Mouse (Mus musculus): ENCODE measurements around the gene Drap1. TPM values are rescaled to one million over a fixed set of nuclear protein-coding genes. Genes with fewer than 3 reads are reported as not detected.

The Drap1 gene
- polyA plus RNA-seq, 1 experiment from 2014 or later: 254 TPM

- Histone ChIP-seq H3K4me3 (ENCODE audit: low read depth, low read length) (no peak overlapping the region), H3K27ac (ENCODE audit: low read depth, low read length) (no peak overlapping the region), H3K4me1 (ENCODE audit: control insufficient read depth, insufficient read depth, low read length) (peaks cover 21% of the 10 kb centered on the region), H3K9me3 (ENCODE audit: control insufficient read depth, low read length) (no peaks in the 10 kb centered on the region), H3K4me2 (ENCODE audit: low read depth, low read length) (no peak overlapping the region), H3K36me3 (ENCODE audit: control insufficient read depth, insufficient read depth, low read length) (peaks cover 33% of the 10 kb centered on the region), H3K9ac (replicated peaks; ENCODE audit: low read depth, low read length) (no peak overlapping the region), H3K27me3 (ENCODE audit: control insufficient read depth, insufficient read depth, low read length) (no peaks in the 10 kb centered on the region; the same call in 1 of the 2 replicates)
- ATAC-seq (ENCODE audit: low read depth): no peak
- WGBS: 93% methylated on average over 9 of the region's 9 CpGs
Observed at GRCm38 (mm10) chr19:5463212-5463611, 38.4 kb upstream of the Drap1 start.

GRCm38 (mm10) chr19:5461411-5461810 lies 36.6 kb upstream of the Drap1 start:
- no peaks in the 10 kb centered on the region for H3K9me3 ChIP-seq (ENCODE audit: control insufficient read depth, low read length)
- no peak for ATAC-seq (ENCODE audit: low read depth)
- no peaks in the 10 kb centered on the region; the same call in 1 of the 2 replicates for H3K27me3 ChIP-seq (ENCODE audit: control insufficient read depth, insufficient read depth, low read length)
- H3K9ac ChIP-seq (replicated peaks; ENCODE audit: low read depth, low read length): peak overlapping the region; percentile 76; the same call in 1 of the 2 replicates
- H3K36me3 ChIP-seq (ENCODE audit: control insufficient read depth, insufficient read depth, low read length): peaks cover 24% of the 10 kb centered on the region
- H3K4me1 ChIP-seq (ENCODE audit: control insufficient read depth, insufficient read depth, low read length): peaks cover 26% of the 10 kb centered on the region
- H3K4me3 ChIP-seq (ENCODE audit: low read depth, low read length): peak overlapping the region; percentile 75
- 90% methylated on average over 6 of the region's 6 CpGs for WGBS
- H3K27ac ChIP-seq (ENCODE audit: low read depth, low read length): no peak overlapping the region
- H3K4me2 ChIP-seq (ENCODE audit: low read depth, low read length): peak overlapping the region; percentile 94

GRCm38 (mm10) chr19:5460465-5460911 lies 35.7 kb upstream of the Drap1 start, which contains the start of gene Fibp:
Gene Fibp, plus strand, starts transcription at chr19:5460615.
- Histone ChIP-seq H3K4me1 (ENCODE audit: control insufficient read depth, insufficient read depth, low read length) (peaks cover 36% of the 10 kb centered on the region), H3K4me3 (ENCODE audit: low read depth, low read length) (peak within 1 kb of the TSS; percentile 75), H3K4me2 (ENCODE audit: low read depth, low read length) (peak within 1 kb of the TSS; percentile 94), H3K9me3 (ENCODE audit: control insufficient read depth, low read length) (no peaks in the 10 kb centered on the region), H3K27ac (ENCODE audit: low read depth, low read length) (peak within 1 kb of the TSS; percentile 24; the same call in 1 of the 2 replicates), H3K36me3 (ENCODE audit: control insufficient read depth, insufficient read depth, low read length) (peaks cover 16% of the 10 kb centered on the region), H3K9ac (replicated peaks; ENCODE audit: low read depth, low read length) (peak within 1 kb of the TSS; percentile 76), H3K27me3 (ENCODE audit: control insufficient read depth, insufficient read depth, low read length) (no peaks in the 10 kb centered on the region; the same call in 1 of the 2 replicates)
- WGBS: under 1% methylated on average over 32 of the region's 32 CpGs
- ATAC-seq (ENCODE audit: low read depth): peak; percentile 59

GRCm38 (mm10) chr19:5459896-5460295 lies 35.1 kb upstream of the Drap1 start:
- H3K9ac ChIP-seq (replicated peaks; ENCODE audit: low read depth, low read length): peak overlapping the region; percentile 76
- H3K27ac ChIP-seq (ENCODE audit: low read depth, low read length): peak overlapping the region; percentile 24; the same call in 1 of the 2 replicates
- ATAC-seq (ENCODE audit: low read depth): no peak
- H3K4me3 ChIP-seq (ENCODE audit: low read depth, low read length): peak overlapping the region; percentile 75
- no peaks in the 10 kb centered on the region for H3K9me3 ChIP-seq (ENCODE audit: control insufficient read depth, low read length)
- peak overlapping the region; percentile 94 for H3K4me2 ChIP-seq (ENCODE audit: low read depth, low read length)
- H3K27me3 ChIP-seq (ENCODE audit: control insufficient read depth, insufficient read depth, low read length): no peaks in the 10 kb centered on the region; the same call in 1 of the 2 replicates
- WGBS: 21% methylated on average over 3 of the region's 3 CpGs
- H3K4me1 ChIP-seq (ENCODE audit: control insufficient read depth, insufficient read depth, low read length): peaks cover 38% of the 10 kb centered on the region
- peaks cover 10% of the 10 kb centered on the region for H3K36me3 ChIP-seq (ENCODE audit: control insufficient read depth, insufficient read depth, low read length)

GRCm38 (mm10) chr19:5459019-5459418 lies 34.2 kb upstream of the Drap1 start:
- H3K9ac ChIP-seq (replicated peaks; ENCODE audit: low read depth, low read length): no peak overlapping the region
- no peak overlapping the region for H3K27ac ChIP-seq (ENCODE audit: low read depth, low read length)
- H3K9me3 ChIP-seq (ENCODE audit: control insufficient read depth, low read length): no peaks in the 10 kb centered on the region
- peaks cover 34% of the 10 kb centered on the region for H3K4me1 ChIP-seq (ENCODE audit: control insufficient read depth, insufficient read depth, low read length)
- ATAC-seq (ENCODE audit: low read depth): no peak
- H3K4me2 ChIP-seq (ENCODE audit: low read depth, low read length): 0 out of 2 replicates have a peak overlapping the region, but pooled peaks have one; percentile 12
- no peak overlapping the region for H3K4me3 ChIP-seq (ENCODE audit: low read depth, low read length)
- H3K27me3 ChIP-seq (ENCODE audit: control insufficient read depth, insufficient read depth, low read length): no peaks in the 10 kb centered on the region; the same call in 1 of the 2 replicates
- WGBS: 70% methylated on average over 7 of the region's 7 CpGs
- peaks cover 7% of the 10 kb centered on the region; the same call in 1 of the 2 replicates for H3K36me3 ChIP-seq (ENCODE audit: control insufficient read depth, insufficient read depth, low read length)

GRCm38 (mm10) chr19:5457746-5458442 lies 33.1 kb upstream of the Drap1 start, which contains the start of gene Ccdc85b:
Gene Ccdc85b, minus strand, starts transcription at chr19:5457894.
- H3K9me3 ChIP-seq (ENCODE audit: control insufficient read depth, low read length): no peaks in the 10 kb centered on the region
- peaks cover 32% of the 10 kb centered on the region for H3K4me1 ChIP-seq (ENCODE audit: control insufficient read depth, insufficient read depth, low read length)
- peak within 1 kb of the TSS; percentile 91 for H3K27ac ChIP-seq (ENCODE audit: low read depth, low read length)
- H3K4me3 ChIP-seq (ENCODE audit: low read depth, low read length): peak within 1 kb of the TSS; percentile 84
- peak within 1 kb of the TSS; percentile 90 for H3K9ac ChIP-seq (replicated peaks; ENCODE audit: low read depth, low read length)
- H3K27me3 ChIP-seq (ENCODE audit: control insufficient read depth, insufficient read depth, low read length): no peaks in the 10 kb centered on the region; the same call in 1 of the 2 replicates
- no peaks in the 10 kb centered on the region for H3K36me3 ChIP-seq (ENCODE audit: control insufficient read depth, insufficient read depth, low read length)
- H3K4me2 ChIP-seq (ENCODE audit: low read depth, low read length): peak within 1 kb of the TSS; percentile 97
- WGBS: 13% methylated on average over 14 of the region's 14 CpGs
- ATAC-seq (ENCODE audit: low read depth): peak; percentile 10; the same call in 1 of the 2 replicates

- no peaks in the 10 kb centered on the region for H3K9me3 ChIP-seq (ENCODE audit: control insufficient read depth, low read length)
- WGBS: under 1% methylated on average over 70 of the region's 70 CpGs
- peak overlapping the region; percentile 84 for H3K4me3 ChIP-seq (ENCODE audit: low read depth, low read length)
- peaks cover 32% of the 10 kb centered on the region for H3K4me1 ChIP-seq (ENCODE audit: control insufficient read depth, insufficient read depth, low read length)
- H3K36me3 ChIP-seq (ENCODE audit: control insufficient read depth, insufficient read depth, low read length): no peaks in the 10 kb centered on the region
- H3K4me2 ChIP-seq (ENCODE audit: low read depth, low read length): peak overlapping the region; percentile 97
- H3K9ac ChIP-seq (replicated peaks; ENCODE audit: low read depth, low read length): peak overlapping the region; percentile 90
- H3K27me3 ChIP-seq (ENCODE audit: control insufficient read depth, insufficient read depth, low read length): no peaks in the 10 kb centered on the region; the same call in 1 of the 2 replicates
- H3K27ac ChIP-seq (ENCODE audit: low read depth, low read length): peak overlapping the region; percentile 91
- ATAC-seq (ENCODE audit: low read depth): peak; percentile 92
Observed at GRCm38 (mm10) chr19:5456922-5457745, 32.4 kb upstream of the Drap1 start.

GRCm38 (mm10) chr19:5456241-5456921 lies 31.6 kb upstream of the Drap1 start:
- Histone ChIP-seq H3K4me1 (ENCODE audit: control insufficient read depth, insufficient read depth, low read length) (peaks cover 31% of the 10 kb centered on the region), H3K27ac (ENCODE audit: low read depth, low read length) (peak overlapping the region; percentile 91), H3K9ac (replicated peaks; ENCODE audit: low read depth, low read length) (peak overlapping the region; percentile 90), H3K27me3 (ENCODE audit: control insufficient read depth, insufficient read depth, low read length) (no peaks in the 10 kb centered on the region; the same call in 1 of the 2 replicates), H3K4me3 (ENCODE audit: low read depth, low read length) (peak overlapping the region; percentile 84), H3K4me2 (ENCODE audit: low read depth, low read length) (peak overlapping the region; percentile 97), H3K36me3 (ENCODE audit: control insufficient read depth, insufficient read depth, low read length) (no peaks in the 10 kb centered on the region), H3K9me3 (ENCODE audit: control insufficient read depth, low read length) (no peaks in the 10 kb centered on the region)
- 3% methylated on average over 26 of the region's 26 CpGs for WGBS
- ATAC-seq (ENCODE audit: low read depth): no peak
